ENCODE assay signal across 8 mouse cellular contexts in the genomic region with DNA sequence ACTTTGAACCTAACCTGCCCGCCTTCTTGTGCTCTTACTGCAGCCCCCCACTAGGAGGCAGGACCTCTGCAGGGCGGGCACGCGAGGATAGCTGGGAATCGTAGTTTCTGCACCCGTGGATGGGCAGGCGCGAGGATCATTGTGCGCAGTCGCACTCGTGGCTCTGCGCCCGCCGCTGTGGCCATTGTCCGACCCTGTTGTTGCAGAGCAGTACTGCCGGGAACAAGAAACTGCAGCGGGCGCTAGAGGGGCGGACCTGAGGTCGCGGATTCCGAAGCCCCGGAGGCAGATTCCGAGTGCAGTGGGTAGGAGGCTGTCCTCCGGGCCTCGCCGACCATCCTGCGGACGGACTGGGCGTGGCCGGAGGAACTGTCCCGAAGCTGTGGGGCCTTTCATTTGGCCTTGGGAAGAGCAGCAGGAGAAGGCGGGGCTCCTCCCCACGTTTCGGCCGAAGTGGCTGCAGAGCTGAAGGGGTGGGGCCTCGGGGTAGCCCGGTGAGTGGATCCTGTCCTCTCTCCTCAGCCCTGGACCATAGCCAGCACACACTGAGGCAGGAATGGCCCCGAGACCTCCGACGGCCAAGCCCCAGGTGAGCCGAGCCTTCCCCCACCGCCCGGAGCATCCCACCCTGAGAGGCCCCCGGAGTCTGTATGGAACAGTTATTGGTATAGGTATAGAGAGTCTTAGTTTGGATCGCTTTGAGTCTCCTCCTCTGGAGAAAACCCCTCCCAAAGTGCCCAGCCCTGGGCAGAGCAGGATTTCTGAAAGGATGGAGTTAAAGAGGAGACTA. TPM values are rescaled to one million over a fixed set of nuclear protein-coding genes. Genes with fewer than 3 reads are reported as not detected.
DNase-seq lines count a peak whose midpoint lies in the region; ATAC-seq lines count a peak whose summit lies in the region.

A gene (plus strand): TSS at position 146 of the 790 bp plus-strand sequence.

- H3K4me1 ChIP-seq in hindbrain, embryonic 16.5 days (ENCODE audit: control insufficient read depth, insufficient read depth, low read depth, low read length) = peaks cover 7% of the 10 kb centered on the region; the same call in 1 of the 2 replicates

- peaks cover 26% of the 10 kb centered on the region for H3K79me2 ChIP-seq in macrophage (ENCODE audit: inconsistent target)

- H3K4me3 ChIP-seq in hindbrain, embryonic 16.5 days (ENCODE audit: low read length) = peak within 1 kb of the TSS; percentile 66
- peak within 1 kb of the TSS; percentile 70 for H3K4me3 ChIP-seq in macrophage (ENCODE audit: inconsistent target)

- peak within 1 kb of the TSS; percentile 96 for H3K9ac ChIP-seq in hindbrain, embryonic 16.5 days (ENCODE audit: low read depth, low read length)

- peak; percentile 98 for ATAC-seq in hindbrain, embryonic 16.5 days

- peak within 1 kb of the TSS; percentile 70 for H3K4me2 ChIP-seq in hindbrain, embryonic 16.5 days (ENCODE audit: low read length)

- under 1% methylated on average over 45 of the region's 46 CpGs for WGBS in hindbrain, embryonic 16.5 days
- WGBS in macrophage (ENCODE audit: missing documents) = under 1% methylated on average over 46 of the region's 46 CpGs

- H3K27me3 ChIP-seq in hindbrain, embryonic 16.5 days (replicated peaks; ENCODE audit: control insufficient read depth, insufficient read depth, low read length) = no peaks in the 10 kb centered on the region

- peaks cover 7% of the 10 kb centered on the region; the same call in 1 of the 2 replicates for H3K9me3 ChIP-seq in hindbrain, embryonic 16.5 days (ENCODE audit: control insufficient read depth, low read length)

- peak; percentile 96 for DNase-seq in R1 (ENCODE audit: low read depth, low spot score)
- DNase-seq in cerebellum, postnatal 25 days = peak; percentile 95 to 96
- DNase-seq in frontal cortex, postnatal 36 days (ENCODE audit: low spot score in 2 of 2) = peak; percentile 93 to 96
- DNase-seq in left cerebral cortex, adult 18-20 months (ENCODE audit: low spot score in 2 of 2) = peak; percentile 93 to 95
- DNase-seq in right cerebral cortex, adult 18-20 months = peak; percentile 95
- peak; percentile 77 for DNase-seq in urinary bladder, postnatal 10 days (ENCODE audit: low spot score)

- peaks cover 23% of the 10 kb centered on the region for H3K36me3 ChIP-seq in hindbrain, embryonic 16.5 days (ENCODE audit: control insufficient read depth, insufficient read depth, low read length)
- H3K36me3 ChIP-seq in macrophage (ENCODE audit: inconsistent target) = peaks cover 33% of the 10 kb centered on the region

- peak within 1 kb of the TSS; percentile 97 for H3K27ac ChIP-seq in hindbrain, embryonic 16.5 days (ENCODE audit: low read depth, low read length)
- peak within 1 kb of the TSS; percentile 88 for H3K27ac ChIP-seq in macrophage

RNA-seq across cellular contexts. Expression of the gene that starts here (rescaled TPM):
- 39.8 and 40.9 TPM in 2 replicates for polyA plus RNA-seq in hindbrain, embryonic 16.5 days (2015; fragmentation: Nextera tagmentation; extraction: Ambion mirVana)
- 10 to 100 TPM; 10.8 to 11.6 TPM for total RNA-seq in left cerebral cortex, adult 18-20 months (2021)
- 100 to 1,000 TPM in 5 of 26 experiments, 10 to 100 TPM in 21; 13.6 to 148 (median 59.4) TPM for total RNA-seq in macrophage (2018; cell fraction: chromatin; rRNA removed)
- 10 to 100 TPM in 22 of 26 experiments, 1 to 10 TPM in 4; 8.6 to 34.3 (median 22.7) TPM for total RNA-seq in macrophage (2018; cell fraction: cytosol; rRNA removed)
- 100 to 1,000 TPM in 3 of 26 experiments, 10 to 100 TPM in 23; 11.2 to 121 (median 36.0) TPM for total RNA-seq in macrophage (2018; cell fraction: nucleus; rRNA removed)
- polyA plus RNA-seq in macrophage (2018) = 28.4 to 47.9 TPM (median 29.5 TPM) in 3 replicates

Comparison
In these comparisons a context has a peak if more than half of its experiments do, and no peak if none do; other contexts are left out.
1. Peak in every context shown above with its lines: DNase-seq, ATAC-seq, H3K4me3 ChIP-seq and H3K27ac ChIP-seq.